Mouse (Mus musculus) adrenal gland, postnatal 36 days (tissue): ENCODE measurements at regions not wholly inside any gene's neighbourhood (a gene's known extent, or its start where the extent isn't known, plus 50 kb on each side); places are given as distances from the start of the nearest gene placed in this dataset.

Experiments
- DNase-seq, 2 experiments: peaks; one replicate each; pipeline ENCODE4 v3.0.0; 2021; ENCODE audit warnings: mixed read lengths in 1 of 2

DNA sequence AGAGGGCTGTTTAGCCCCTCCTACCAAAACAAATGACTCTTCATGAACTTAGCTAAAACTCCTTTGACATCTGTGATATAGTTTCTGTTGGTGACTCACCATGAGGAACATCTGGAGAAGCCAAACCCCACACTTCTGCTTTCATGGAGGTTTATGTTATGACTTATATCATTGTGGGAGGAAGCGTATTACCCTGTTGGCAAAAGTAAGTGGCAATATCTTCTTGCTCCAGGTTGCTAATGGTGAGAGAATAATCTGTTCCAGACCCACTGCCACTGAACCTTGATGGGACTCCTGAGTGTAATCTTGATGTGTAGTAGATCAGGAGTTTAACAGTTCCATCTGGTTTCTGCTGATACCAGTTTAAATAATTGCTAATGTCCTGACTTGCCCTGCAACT lies 1096.2 kb upstream of the Tacstd2 start:
- DNase-seq: no peak

DNA sequence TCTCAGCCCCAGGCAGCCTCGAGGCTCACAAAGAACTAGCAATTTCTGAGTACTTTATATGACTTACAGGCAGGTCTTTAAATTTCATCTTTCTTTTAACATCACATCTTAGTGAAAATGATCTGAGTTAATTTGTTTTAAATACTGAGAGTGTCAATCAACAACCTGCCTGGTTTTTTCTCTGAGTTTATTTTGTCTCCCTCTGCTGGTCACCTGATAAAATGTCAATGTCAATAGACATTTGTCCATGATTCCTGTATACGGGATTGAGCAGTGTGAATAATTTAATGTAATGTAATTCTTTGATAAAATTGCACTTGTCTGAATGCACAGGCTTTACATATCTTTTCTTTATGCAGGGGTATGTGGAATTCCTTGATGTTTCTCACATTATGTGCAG lies 1070.4 kb upstream of the Tacstd2 start:
- DNase-seq: no peak
